Mouse (Mus musculus): ENCODE measurements at regions not wholly inside any gene's neighbourhood (a gene's known extent, or its start where the extent isn't known, plus 50 kb on each side); places are given as distances from the start of the nearest gene placed in this dataset.

- no peak for DNase-seq (ENCODE audit: low spot score)
These were observed 390.0 kb downstream of the Plk2 start for GRCm38 (mm10) chr13:110784822-110785221.

- no peak for DNase-seq (ENCODE audit: low spot score)
These were observed 403.5 kb downstream of the Plk2 start for GRCm38 (mm10) chr13:110798313-110798712.

- DNase-seq (ENCODE audit: low spot score): no peak
These were observed 408.0 kb downstream of the Plk2 start for GRCm38 (mm10) chr13:110802841-110803240.

DNA sequence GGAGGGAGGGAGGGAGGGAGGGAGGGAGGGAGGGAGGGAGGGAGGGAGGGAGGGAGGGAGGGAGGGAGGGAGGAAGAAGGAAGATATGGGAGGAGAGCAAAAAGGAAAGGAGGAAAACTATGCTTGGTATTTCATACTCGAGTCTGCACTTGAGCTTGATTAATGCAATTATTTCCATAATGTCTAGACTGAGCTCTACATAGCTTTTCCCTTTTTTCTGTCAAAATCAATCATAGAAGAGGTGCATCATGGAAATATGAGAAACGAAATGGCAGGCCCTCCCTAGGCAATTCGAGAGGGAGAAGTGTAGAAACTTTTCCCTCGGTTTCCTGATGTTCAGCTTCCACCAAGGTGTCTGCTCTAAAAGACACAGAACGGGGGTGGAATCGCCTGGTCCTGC lies 417.6 kb downstream of the Plk2 start:
- no peak for DNase-seq (ENCODE audit: low spot score)

- DNase-seq (ENCODE audit: low spot score): no peak
These were observed 419.2 kb downstream of the Plk2 start for GRCm38 (mm10) chr13:110814066-110814465.

DNA sequence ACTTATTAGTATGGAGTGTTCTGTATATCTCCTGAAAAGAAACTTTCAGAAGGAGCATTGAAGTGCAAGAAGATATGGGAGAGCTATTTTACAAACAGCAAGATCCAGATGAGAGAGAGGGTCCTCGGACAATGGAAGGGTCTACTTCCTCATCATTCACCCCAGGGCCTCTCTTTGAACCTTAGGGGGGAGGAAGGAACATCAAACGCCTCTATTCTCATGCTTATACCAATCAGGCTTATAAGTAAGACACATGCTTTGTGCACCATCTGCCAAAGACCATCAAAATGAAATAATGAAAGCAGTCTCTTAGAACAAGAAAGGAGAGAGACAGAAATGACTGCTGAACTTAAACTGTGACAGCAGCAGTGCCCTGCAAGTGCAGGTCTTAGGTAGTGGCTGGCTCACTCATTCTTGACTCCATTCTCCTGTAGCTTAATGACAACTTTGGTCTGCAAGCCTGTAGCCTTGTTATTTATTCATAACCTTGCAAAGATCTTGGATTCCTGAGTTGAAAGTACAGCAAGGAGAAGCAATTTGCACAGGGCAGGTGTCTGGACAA lies 424.5 kb downstream of the Plk2 start:
- no peak for DNase-seq (ENCODE audit: low spot score)

GRCm38 (mm10) chr13:110824878-110825277 lies 429.9 kb upstream of the Actbl2 start:
- no peak for DNase-seq (ENCODE audit: low spot score)

- no peak for DNase-seq (ENCODE audit: low spot score)
These were observed 422.4 kb upstream of the Actbl2 start for GRCm38 (mm10) chr13:110832442-110832841.

DNA sequence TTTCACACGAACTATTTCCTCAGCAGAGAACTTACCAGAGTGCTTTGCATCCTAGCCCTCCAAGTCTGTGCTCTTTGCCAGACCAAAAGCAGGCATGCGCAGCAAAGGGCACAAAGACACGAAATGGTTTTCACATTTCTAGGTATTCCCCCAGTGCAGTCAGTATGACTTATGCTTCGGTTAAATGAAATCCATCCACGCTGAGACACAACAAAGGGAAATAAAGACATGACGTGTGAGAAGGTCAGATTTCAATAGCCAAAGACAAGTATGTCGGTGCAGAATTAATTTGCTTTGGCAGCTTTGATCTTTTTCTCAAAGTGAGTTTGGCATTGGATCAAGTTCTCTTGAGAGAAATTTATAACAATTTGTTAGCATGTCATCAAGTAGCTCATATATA lies 417.9 kb upstream of the Actbl2 start:
- DNase-seq (ENCODE audit: low spot score): no peak

DNA sequence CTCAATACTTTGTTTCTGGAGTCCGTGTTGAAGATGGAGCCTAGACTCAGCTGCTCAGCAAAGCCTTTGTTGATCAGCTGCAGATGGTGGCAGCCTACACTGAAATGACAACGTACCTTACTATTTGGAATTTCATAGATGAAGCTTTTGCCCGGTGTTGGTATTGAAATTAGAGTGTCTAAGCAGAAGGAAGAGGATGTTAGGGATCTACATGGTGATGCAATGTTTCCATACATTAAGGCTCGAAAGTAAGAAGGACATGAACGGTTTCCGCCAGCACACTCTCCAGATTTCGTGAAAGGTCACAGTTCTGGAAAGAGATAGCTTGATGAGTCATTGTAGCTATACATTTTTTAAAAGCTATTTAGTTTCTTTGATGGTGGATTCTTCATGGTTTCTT lies 412.9 kb upstream of the Actbl2 start:
- DNase-seq (ENCODE audit: low spot score): no peak

GRCm38 (mm10) chr13:110845695-110846094 lies 409.1 kb upstream of the Actbl2 start:
- DNase-seq (ENCODE audit: low spot score): no peak

DNA sequence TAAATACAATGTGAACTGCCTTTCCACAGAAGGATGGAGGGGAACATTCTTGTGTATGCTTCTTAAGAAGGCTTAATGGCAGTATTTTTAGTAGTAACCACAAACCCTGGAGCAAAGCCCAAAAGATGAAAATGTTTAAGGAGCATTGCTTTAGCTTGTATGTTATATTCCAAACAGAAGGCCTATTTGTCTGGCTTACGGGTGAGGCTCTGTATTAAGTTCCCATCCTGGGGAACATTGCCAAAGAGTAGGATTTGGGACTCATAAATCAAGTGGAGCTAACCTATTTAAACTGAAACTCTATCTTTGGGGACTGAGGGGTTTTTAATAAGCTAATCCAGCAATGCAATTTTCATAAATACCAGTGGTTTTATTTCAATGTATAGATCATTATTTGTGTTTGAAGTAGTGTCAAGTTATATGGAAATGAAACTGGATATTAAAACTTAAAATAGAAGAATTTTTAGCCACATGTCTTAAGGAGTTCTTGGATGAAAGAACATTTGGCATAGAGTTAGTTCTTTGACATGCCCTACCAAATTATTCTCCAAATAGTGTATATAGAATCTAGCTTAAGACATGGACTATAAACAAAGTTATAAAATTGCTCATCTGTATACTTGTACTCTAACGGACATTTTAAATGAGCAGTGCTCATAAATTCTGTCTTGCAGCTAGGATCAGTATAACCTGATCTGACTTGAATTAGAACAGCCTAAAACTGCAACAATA lies 401.7 kb upstream of the Actbl2 start:
- DNase-seq (ENCODE audit: low spot score): no peak

GRCm38 (mm10) chr13:110854213-110854612 lies 400.6 kb upstream of the Actbl2 start:
- no peak for DNase-seq (ENCODE audit: low spot score)

DNA sequence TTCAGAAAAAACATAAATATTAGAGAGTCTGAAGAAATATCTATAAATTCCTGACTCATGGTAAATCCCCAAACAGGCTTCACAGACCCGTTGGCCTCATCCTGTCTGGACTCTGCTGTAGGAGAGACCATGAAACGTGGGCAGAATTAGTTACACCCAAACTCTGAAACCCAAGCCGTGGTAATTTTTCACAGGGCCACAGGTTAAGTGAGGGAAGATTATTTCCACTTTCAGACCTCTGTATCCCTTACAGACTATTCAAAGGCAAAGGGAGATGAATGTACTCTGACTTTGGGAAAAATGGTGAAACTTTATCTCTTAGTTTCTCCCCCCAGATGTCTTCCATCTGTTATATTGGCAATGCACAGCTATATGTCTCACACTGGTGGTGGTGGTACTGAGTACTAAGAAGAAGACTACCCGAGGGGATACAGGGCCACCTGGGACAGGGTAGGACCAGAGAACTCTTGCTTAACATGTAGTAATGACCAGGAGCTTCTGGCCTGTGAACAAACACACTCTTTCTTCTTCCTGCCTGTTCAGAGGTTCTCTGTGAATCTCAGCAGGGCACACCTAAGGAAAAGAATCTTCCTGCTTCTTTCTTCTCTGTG lies 388.8 kb upstream of the Actbl2 start:
- no peak for DNase-seq (ENCODE audit: low spot score)

- no peak for DNase-seq (ENCODE audit: low spot score)
These were observed 388.1 kb upstream of the Actbl2 start for GRCm38 (mm10) chr13:110866713-110867112.

- DNase-seq (ENCODE audit: low spot score): no peak
These were observed 383.6 kb upstream of the Actbl2 start for GRCm38 (mm10) chr13:110871125-110871775.

- DNase-seq (ENCODE audit: low spot score): no peak
These were observed 383.1 kb upstream of the Actbl2 start for GRCm38 (mm10) chr13:110871776-110872135.

- no peak for DNase-seq (ENCODE audit: low spot score)
These were observed 373.2 kb upstream of the Actbl2 start for GRCm38 (mm10) chr13:110881573-110881972.

DNA sequence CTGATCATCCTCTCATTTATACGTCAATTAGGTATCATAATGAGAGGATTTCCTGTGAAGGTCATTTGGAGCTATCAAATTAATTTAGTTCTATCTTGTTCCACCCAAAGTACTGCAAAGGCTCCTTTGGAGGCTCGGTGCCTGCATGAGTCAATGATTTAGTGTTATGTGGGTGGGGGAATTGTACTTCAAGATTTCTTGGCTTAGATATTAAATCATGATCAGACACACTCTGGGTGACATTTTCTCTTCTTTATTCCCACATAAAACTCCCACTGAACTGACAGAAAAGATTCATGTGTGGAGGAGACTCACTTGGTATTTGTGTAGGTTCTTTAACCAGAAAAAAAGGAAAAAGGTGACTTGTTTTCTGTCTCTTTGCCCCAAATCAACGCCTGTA lies 372.6 kb upstream of the Actbl2 start:
- no peak for DNase-seq (ENCODE audit: low spot score)

DNA sequence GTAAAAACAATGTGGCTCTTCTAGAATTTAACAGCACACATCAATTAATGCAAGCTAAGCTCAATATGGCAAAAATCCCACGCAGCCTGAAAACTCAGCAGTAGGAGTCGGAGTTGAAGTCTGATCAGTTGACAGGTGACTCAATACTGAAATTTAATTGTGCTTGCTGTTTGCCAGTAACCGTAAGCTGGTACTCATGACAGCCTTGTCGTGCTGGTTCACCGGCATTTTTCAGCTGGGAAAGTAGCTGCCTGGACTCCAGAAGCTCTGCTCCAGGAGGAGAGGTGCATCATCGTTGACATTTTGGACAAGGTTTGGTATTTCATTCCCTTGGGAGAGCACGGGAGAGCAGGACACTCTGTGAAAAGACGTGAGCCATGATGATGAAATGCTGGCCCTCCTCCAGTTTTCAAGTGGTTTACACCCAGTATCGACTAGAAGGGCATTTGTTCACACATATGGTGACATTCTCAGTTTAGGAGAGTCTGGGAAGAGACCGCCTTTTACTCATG lies 372.1 kb upstream of the Actbl2 start:
- DNase-seq (ENCODE audit: low spot score): no peak

- DNase-seq (ENCODE audit: low spot score): no peak
These were observed 360.9 kb upstream of the Actbl2 start for GRCm38 (mm10) chr13:110893909-110894308.

- DNase-seq (ENCODE audit: low spot score): no peak
These were observed 359.5 kb upstream of the Actbl2 start for GRCm38 (mm10) chr13:110895349-110895748.

DNA sequence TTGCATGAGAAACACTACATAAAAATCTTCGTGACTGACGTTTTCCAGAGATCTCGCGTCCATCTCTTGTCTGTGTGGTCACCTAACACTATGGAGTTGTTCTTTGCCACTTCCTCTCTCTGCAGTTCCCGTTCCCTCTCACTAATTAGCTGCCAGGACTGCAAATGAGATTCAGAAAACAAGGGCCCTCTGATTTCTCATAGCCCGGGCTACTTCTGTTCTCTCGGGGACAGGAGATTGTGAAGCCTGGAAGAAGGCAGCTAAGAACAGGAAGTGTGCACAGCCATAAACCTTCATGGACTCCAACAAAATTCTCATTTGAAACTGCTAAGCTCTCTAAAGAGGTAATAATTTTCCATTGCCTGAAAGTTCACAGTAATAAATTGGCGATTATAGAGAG lies 358.9 kb upstream of the Actbl2 start:
- DNase-seq (ENCODE audit: low spot score): no peak

All from ovary, postnatal 14 days (tissue).